Mouse (Mus musculus): ENCODE measurements around the gene Gldn.

DNA sequence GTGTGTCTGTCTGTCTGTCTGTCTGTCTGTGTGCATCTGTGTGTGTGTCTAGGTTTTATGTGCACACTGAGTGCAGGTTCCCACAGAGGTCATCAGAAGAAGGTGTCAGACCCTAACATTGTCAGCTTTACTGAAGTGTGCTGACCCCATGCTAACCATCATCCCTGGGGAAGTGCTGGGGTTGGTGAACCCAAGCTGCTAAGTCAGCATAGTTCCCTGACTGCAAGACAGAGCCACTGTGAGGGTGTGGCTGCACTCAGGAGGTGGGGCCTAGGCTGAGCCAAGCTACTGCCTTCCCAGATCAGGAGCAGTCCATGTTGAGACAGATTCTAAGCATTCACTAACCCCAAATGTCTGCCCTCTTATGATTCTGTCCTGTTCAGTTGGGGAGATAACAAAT lies 13.5 kb downstream of the Gldn start:
- TF ChIP-seq CTCF (IDR thresholded peaks at IDR 0.05; ENCODE audit: control insufficient read depth, insufficient read depth, insufficient read length) (no peak), USF1 (IDR thresholded peaks at IDR 0.05; ENCODE audit: low read depth) (no peak), MYOG (IDR thresholded peaks at IDR 0.05; ENCODE audit: control insufficient read depth, extremely low read depth, insufficient read length) (no peak), MAX (IDR thresholded peaks at IDR 0.05) (no peak), MYOD1 (IDR thresholded peaks at IDR 0.05; ENCODE audit: control insufficient read depth, insufficient read length, low read depth) (no peak), FOSL1 (IDR thresholded peaks at IDR 0.05; ENCODE audit: insufficient read depth, low read length, poor library complexity, severe bottlenecking) (no peak), CEBPB (IDR thresholded peaks at IDR 0.05; ENCODE audit: low read depth) (no peak)
